In the genomic region with DNA sequence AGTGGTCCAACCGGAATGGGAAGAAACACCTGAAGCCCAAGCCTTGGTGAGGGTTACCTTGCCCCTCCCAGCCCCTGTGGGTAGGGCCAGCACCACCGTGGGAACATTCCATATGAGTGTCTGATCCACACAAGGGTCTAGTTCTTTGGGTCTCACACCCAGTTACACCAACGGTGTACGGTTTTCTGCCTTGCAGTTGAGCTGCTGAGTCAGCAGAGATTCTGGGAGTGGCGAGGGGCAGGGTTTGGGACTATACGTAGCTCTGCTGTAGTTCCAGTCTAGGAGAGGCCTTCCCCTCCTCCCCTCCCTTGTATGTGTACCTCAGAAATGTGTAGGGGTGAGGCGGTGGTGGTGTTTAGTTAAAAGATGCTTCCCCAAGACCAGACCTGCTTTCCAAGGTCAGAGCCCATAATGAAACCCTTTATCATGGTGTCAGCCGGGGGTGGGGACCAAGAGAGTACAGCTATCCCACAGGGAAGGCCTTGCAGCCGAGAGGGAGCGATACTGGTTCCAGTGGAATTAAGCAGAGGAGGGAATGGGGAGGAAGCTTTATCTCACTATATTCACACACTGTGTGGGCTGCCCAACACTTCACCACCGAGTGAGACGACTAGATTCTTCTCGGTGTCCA, we compare ENCODE assay signal across 9 mouse cellular contexts. TPM values are rescaled to one million over a fixed set of nuclear protein-coding genes. Genes with fewer than 3 reads are reported as not detected.
DNase-seq lines count a peak whose midpoint lies in the region; ATAC-seq and TF ChIP-seq lines count a peak whose summit lies in the region.
"Had no signal": no experiment of that assay in that cellular context is flagged by ENCODE, and none has a peak within 500 bp of the region (broad histone marks: within the 10 kb centered on the region; RNA-seq: fewer than 3 reads in every experiment).

No protein-coding gene starts in this region.

- no peak; the same call in 1 of the 2 replicates for ATAC-seq in kidney, postnatal 0 days (replicated peaks; ENCODE audit: low FRiP score, low read depth)
- no peak for ATAC-seq in forebrain, embryonic 13.5 days
- no peak for ATAC-seq in liver, embryonic 13.5 days (ENCODE audit: low read depth)
- no peak for ATAC-seq in neural tube, embryonic 13.5 days (ENCODE audit: low read depth)
- no peak for ATAC-seq in erythroid progenitor cell, adult 5-6 weeks (replicated peaks; ENCODE audit: low FRiP score, poor library complexity, severe bottlenecking)

- H3K9ac ChIP-seq in kidney, postnatal 0 days (ENCODE audit: low read depth, low read length) = no peak overlapping the region
- no peak overlapping the region for H3K9ac ChIP-seq in forebrain, embryonic 13.5 days
- peak overlapping the region; percentile 72; the same call in 1 of the 2 replicates for H3K9ac ChIP-seq in liver, embryonic 13.5 days
- H3K9ac ChIP-seq in neural tube, embryonic 13.5 days = no peak overlapping the region

- H3K9me3 ChIP-seq in kidney, postnatal 0 days (replicated peaks; ENCODE audit: low read length) = no peaks in the 10 kb centered on the region
- H3K9me3 ChIP-seq in forebrain, embryonic 13.5 days (replicated peaks) = no peaks in the 10 kb centered on the region
- no peaks in the 10 kb centered on the region for H3K9me3 ChIP-seq in liver, embryonic 13.5 days (replicated peaks)
- no peaks in the 10 kb centered on the region for H3K9me3 ChIP-seq in neural tube, embryonic 13.5 days

- peak overlapping the region; percentile 97; the same call in 1 of the 2 replicates for H3K4me2 ChIP-seq in kidney, postnatal 0 days (ENCODE audit: low read length)
- peak overlapping the region; percentile 91 for H3K4me2 ChIP-seq in forebrain, embryonic 13.5 days
- H3K4me2 ChIP-seq in liver, embryonic 13.5 days = peak overlapping the region; percentile 96
- peak overlapping the region; percentile 82 for H3K4me2 ChIP-seq in neural tube, embryonic 13.5 days

- peak; percentile 51 for DNase-seq in kidney, postnatal 0 days (ENCODE audit: low spot score)
- no peak for DNase-seq in kidney, adult 11 months
- DNase-seq in liver, embryonic 13.5 days = peak; percentile 22
- no peak for DNase-seq in layer of hippocampus, adult 18-20 months (ENCODE audit: low spot score in 2 of 2)
- DNase-seq in adrenal gland, adult 8-10 months = no peak

- no peak for TF ChIP-seq CTCF in kidney, postnatal 0 days (IDR thresholded peaks at IDR 0.05; ENCODE audit: low read depth)

- H3K4me3 ChIP-seq in kidney, postnatal 0 days (replicated peaks; ENCODE audit: low read depth, low read length) = peak overlapping the region; percentile 52; the same call in 1 of the 2 replicates
- peak overlapping the region; percentile 66 for H3K4me3 ChIP-seq in forebrain, embryonic 13.5 days
- peak overlapping the region; percentile 74 for H3K4me3 ChIP-seq in liver, embryonic 13.5 days (replicated peaks)
- peak overlapping the region; percentile 71; the same call in 1 of the 2 replicates for H3K4me3 ChIP-seq in neural tube, embryonic 13.5 days

- peaks cover 6% of the 10 kb centered on the region for H3K4me1 ChIP-seq in kidney, postnatal 0 days (replicated peaks; ENCODE audit: insufficient read depth, low read length)
- H3K4me1 ChIP-seq in forebrain, embryonic 13.5 days = peaks cover 13% of the 10 kb centered on the region; the same call in 1 of the 2 replicates
- peaks cover 37% of the 10 kb centered on the region for H3K4me1 ChIP-seq in liver, embryonic 13.5 days (replicated peaks)
- peaks cover 22% of the 10 kb centered on the region for H3K4me1 ChIP-seq in neural tube, embryonic 13.5 days (replicated peaks)

- 15% methylated on average over 13 of the region's 13 CpGs for WGBS in kidney, postnatal 0 days
- WGBS in forebrain, embryonic 13.5 days = 31% methylated on average over 13 of the region's 13 CpGs
- WGBS in liver, embryonic 13.5 days (ENCODE audit: insufficient replicate concordance) = 29% methylated on average over 13 of the region's 13 CpGs
- 31% methylated on average over 13 of the region's 13 CpGs for WGBS in neural tube, embryonic 13.5 days

- H3K36me3 ChIP-seq in kidney, postnatal 0 days (ENCODE audit: insufficient read depth, low read length) = no peaks in the 10 kb centered on the region
- no peaks in the 10 kb centered on the region for H3K36me3 ChIP-seq in forebrain, embryonic 13.5 days (ENCODE audit: poor library complexity, severe bottlenecking)
- no peaks in the 10 kb centered on the region for H3K36me3 ChIP-seq in liver, embryonic 13.5 days
- no peaks in the 10 kb centered on the region for H3K36me3 ChIP-seq in neural tube, embryonic 13.5 days

- peak overlapping the region; percentile 92 for H3K27ac ChIP-seq in kidney, postnatal 0 days
- no peak overlapping the region for H3K27ac ChIP-seq in forebrain, embryonic 13.5 days
- peak overlapping the region; percentile 3; the same call in 1 of the 2 replicates for H3K27ac ChIP-seq in liver, embryonic 13.5 days
- peak overlapping the region; percentile 96; the same call in 1 of the 2 replicates for H3K27ac ChIP-seq in neural tube, embryonic 13.5 days (replicated peaks)
- H3K27ac ChIP-seq: macrophage had no signal

- no peaks in the 10 kb centered on the region for H3K27me3 ChIP-seq in kidney, postnatal 0 days (ENCODE audit: insufficient read depth, low read length)
- no peaks in the 10 kb centered on the region for H3K27me3 ChIP-seq in forebrain, embryonic 13.5 days
- H3K27me3 ChIP-seq in liver, embryonic 13.5 days = no peaks in the 10 kb centered on the region
- no peaks in the 10 kb centered on the region for H3K27me3 ChIP-seq in neural tube, embryonic 13.5 days

RNA-seq across cellular contexts. Expression of gene Kdm5b, which starts 4.6 kb away (rescaled TPM):
- polyA plus RNA-seq in kidney, postnatal 0 days (2015; fragmentation: Nextera tagmentation; extraction: Ambion mirVana) = 40.2 and 42.4 TPM in 2 replicates
- polyA plus RNA-seq in forebrain, embryonic 13.5 days (2015; fragmentation: Nextera tagmentation; extraction: Ambion mirVana) = 95.4 and 96.5 TPM in 2 replicates
- 7.6 and 7.7 TPM in 2 replicates for polyA plus RNA-seq in liver, embryonic 13.5 days (2015; fragmentation: Nextera tagmentation; extraction: Ambion mirVana)
- polyA plus RNA-seq in neural tube, embryonic 13.5 days (2015; fragmentation: Nextera tagmentation; extraction: Ambion mirVana) = 90.2 and 98.9 TPM in 2 replicates
- 5.4 and 20.1 TPM in 2 replicates for total RNA-seq in erythroid progenitor cell, adult 5-6 weeks (2015; ENCODE audit: low replicate concordance)
- total RNA-seq in erythroid progenitor cell, adult 5-6 weeks (2017; ENCODE audit: low replicate concordance) = 2.2 and 4.1 TPM in 2 replicates
- total RNA-seq in layer of hippocampus, adult 18-20 months (2021) = 10 to 100 TPM; 67.4 to 70.5 TPM
- 10 to 100 TPM; 45.9 to 65.0 (median 52.6) TPM for total RNA-seq in adrenal gland, adult 8-10 months (2022)

RNA-seq across cellular contexts. Expression of gene Mgat4e, which starts 5.9 kb away (rescaled TPM):
- polyA plus RNA-seq in kidney, postnatal 0 days (2015; fragmentation: Nextera tagmentation; extraction: Ambion mirVana) = not detected in 2 replicates
- polyA plus RNA-seq in forebrain, embryonic 13.5 days (2015; fragmentation: Nextera tagmentation; extraction: Ambion mirVana) = not detected in 2 replicates
- not detected in 2 replicates for polyA plus RNA-seq in liver, embryonic 13.5 days (2015; fragmentation: Nextera tagmentation; extraction: Ambion mirVana)
- polyA plus RNA-seq in neural tube, embryonic 13.5 days (2015; fragmentation: Nextera tagmentation; extraction: Ambion mirVana) = not detected in 2 replicates
- not detected in 2 replicates for total RNA-seq in erythroid progenitor cell, adult 5-6 weeks (2015; ENCODE audit: low replicate concordance)
- total RNA-seq in erythroid progenitor cell, adult 5-6 weeks (2017; ENCODE audit: low replicate concordance) = not detected in 2 replicates
- total RNA-seq in layer of hippocampus, adult 18-20 months (2021) = under 1 TPM in 1 of 2 experiments, not detected in 1; 0.22 TPM
- not detected for total RNA-seq in adrenal gland, adult 8-10 months (2022)
- polyA plus RNA-seq: macrophage had no signal

Comparison
In these comparisons a context has a peak if more than half of its experiments do, and no peak if none do; other contexts are left out.
1. DNase-seq: peak in kidney, postnatal 0 days (single experiment) and liver, embryonic 13.5 days (single experiment); none in kidney, adult 11 months (single experiment), layer of hippocampus, adult 18-20 months (0 of 2) and adrenal gland, adult 8-10 months (single experiment).
2. Peak in every context shown above with its lines, with median percentiles within 50 percentile points of each other: H3K4me2 ChIP-seq and H3K4me3 ChIP-seq.